Mouse (Mus musculus): ENCODE results near the gene Tmc2.

DNA sequence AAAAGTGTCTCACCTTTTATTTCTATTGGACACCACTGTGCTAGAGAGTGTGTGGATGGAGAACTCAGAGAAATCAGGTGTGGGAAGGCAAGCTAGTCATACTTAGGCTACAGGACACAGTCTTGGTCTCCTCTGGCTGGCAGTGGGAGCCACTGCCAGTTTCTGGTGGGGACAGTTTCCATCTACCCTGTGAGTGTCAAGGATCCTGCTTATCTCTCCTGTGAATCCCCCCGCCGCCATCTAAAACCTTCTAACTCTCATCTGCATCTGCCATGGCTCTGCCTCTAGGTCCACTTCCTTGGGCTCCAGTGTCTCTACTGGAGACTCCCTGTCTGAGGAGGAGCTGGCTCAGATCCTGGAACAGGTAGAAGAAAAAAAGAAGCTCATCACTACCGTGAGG is 13.0 kb downstream of the Tmc2 start:
- TF ChIP-seq CTCF (conservative IDR thresholded peaks at IDR 0.05; ENCODE audit: low read length) = no peak
- TF ChIP-seq POU5F1 (IDR thresholded peaks at IDR 0.05; ENCODE audit: borderline replicate concordance, low read length) = no peak
- no peak for TF ChIP-seq NANOG (IDR thresholded peaks at IDR 0.05; ENCODE audit: borderline replicate concordance, low read length)

Measured in E14TG2a.4 (cell line).